Mouse (Mus musculus) erythroblast, embryonic 14.5 days (primary cell): ENCODE data around the gene Nradd.

ENCODE experiments used
- GATA1 ChIP-seq: IDR thresholded peaks from 2 replicates; pipeline ENCODE4 v1.6.1; 2012; ENCODE audit warnings: low read length, inconsistent platforms, mixed read lengths
- TAL1 ChIP-seq: IDR thresholded peaks from 3 replicates; pipeline ENCODE4 v1.6.1; 2012; ENCODE audit warnings: low read length, inconsistent platforms, mixed read lengths

- TF ChIP-seq GATA1 (no peak), TAL1 (no peak)
Observed at GRCm38 (mm10) chr9:110642812-110643524, 18.7 kb upstream of the Nradd start.
